Mouse (Mus musculus) left cerebral cortex, postnatal 36 days (tissue): ENCODE data around the gene Neurl1a. TPM values are rescaled to one million over a fixed set of nuclear protein-coding genes. Genes with fewer than 3 reads are reported as not detected.

Experiments
- DNase-seq, 2 experiments: peaks; one replicate each; pipeline ENCODE4 v3.0.0; 2021 to 2022; ENCODE audit warnings: low spot score in 2 of 2, mixed read lengths in 1 of 2
- intact Hi-C: fragments of 180-260 bp; cut with DNase I; formaldehyde crosslinking; loops from one replicate; pipeline ENCODE4 v1.15.1; 2025
- total RNA-seq, 2 experiments: library from RNA; stranded (reverse); gene quantifications; 2 replicates each; pipeline ENCODE4 v1.2.3; 2021

The Neurl1a gene
- total RNA-seq, 2 experiments from 2014 or later: 201 to 207 TPM

- DNase-seq: no peak
- intact Hi-C loops: loop anchor here (5.0 kb wide), 1 partner anchor 99 kb away; the partner anchor contains the start of gene Taf5
Observed at GRCm38 (mm10) chr19:47166758-47167157, 11.9 kb upstream of the Neurl1a start.

DNA sequence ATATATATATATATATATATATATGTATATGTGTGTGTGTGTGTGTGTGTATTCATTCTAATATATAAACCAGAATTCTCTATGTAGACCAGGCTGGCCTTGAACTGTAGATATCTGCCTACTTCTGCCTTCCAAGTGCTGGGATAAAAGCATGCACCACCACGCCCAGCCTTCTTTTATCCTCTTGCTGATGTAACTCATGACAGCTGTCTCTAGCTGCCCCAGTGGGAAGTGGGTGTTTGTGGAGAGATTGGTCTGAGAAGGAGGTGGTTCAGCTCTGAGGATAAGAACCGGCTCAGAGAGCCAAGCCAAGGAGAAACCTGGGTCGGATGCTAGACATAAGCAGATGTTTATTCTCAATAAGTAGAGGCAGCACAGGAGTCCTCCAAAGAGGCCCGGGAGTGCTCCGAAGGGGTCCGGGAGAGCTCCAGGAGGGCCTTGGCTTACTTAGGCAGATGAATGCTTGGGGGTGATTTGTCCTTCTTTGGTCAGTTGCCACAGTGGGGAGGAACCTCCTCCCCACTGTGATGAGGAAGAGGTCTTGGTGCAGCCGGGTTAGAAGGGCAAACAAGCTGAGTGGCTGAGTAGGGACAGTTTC is 10.9 kb upstream of the Neurl1a start:
- no peak for DNase-seq
- intact Hi-C loops: loop anchor here (2.0 to 5.0 kb wide), 2 partner anchors 47 to 100 kb away; partner anchors contain the start of gene Taf5

- intact Hi-C loops: loop anchor here (2.0 to 5.0 kb wide), 2 partner anchors 47 to 101 kb away; partner anchors contain the start of gene Taf5
- DNase-seq: no peak
Observed at GRCm38 (mm10) chr19:47168223-47168622, 10.4 kb upstream of the Neurl1a start.

DNA sequence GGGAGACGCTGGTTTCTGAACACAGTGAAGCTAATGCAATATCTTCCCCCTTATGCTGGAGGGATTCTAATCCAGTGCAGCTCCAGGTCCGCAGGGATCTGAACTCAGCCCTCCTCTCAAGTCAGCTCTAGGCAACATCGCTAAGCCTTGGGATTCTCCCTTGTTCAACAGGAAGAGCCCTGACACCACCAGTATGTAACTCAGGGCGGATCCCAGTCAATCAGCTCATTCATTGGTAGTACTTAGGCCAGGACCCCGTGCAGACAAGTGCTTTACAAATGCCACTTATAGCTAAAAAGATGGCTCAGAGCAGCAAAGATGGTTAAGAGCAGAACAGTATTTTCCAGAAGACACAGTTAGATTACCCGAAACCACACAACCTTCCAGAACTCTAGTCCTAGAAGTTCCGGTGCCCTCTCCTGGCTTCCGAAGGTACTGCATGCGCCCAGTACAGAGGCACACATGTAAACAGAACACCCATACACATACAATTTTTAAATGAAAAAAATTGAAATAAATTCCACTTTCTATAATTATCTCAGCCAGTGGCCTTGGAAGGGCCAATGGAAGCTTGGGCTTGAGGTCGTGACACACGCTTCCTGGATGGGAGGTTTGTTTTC is 9.7 kb upstream of the Neurl1a start:
- peak; percentile 82 to 89 for DNase-seq
- intact Hi-C loops: loop anchor here (2.0 to 5.0 kb wide), 2 partner anchors 48 to 102 kb away; partner anchors contain the start of gene Taf5

DNA sequence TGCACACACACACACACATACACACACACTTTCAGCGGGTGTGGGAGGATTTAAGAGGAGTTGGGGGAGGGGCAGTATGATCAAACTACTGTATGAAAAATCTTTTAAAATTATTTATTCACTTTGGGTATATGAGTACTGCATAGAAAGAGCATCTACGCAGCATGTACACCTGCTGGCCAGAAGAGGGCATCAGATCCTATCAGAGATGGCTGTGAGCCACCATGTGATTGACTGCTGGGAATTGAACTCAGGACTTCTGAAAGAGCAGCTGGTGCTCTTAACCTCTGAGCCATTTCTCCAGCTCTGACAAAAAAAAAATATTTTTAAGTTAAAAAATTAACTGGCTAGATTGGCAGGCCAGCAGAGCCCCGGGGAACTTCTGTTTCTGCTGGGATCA is 4.1 kb upstream of the Neurl1a start:
- DNase-seq: no peak
- intact Hi-C loops: no loop called here

DNA sequence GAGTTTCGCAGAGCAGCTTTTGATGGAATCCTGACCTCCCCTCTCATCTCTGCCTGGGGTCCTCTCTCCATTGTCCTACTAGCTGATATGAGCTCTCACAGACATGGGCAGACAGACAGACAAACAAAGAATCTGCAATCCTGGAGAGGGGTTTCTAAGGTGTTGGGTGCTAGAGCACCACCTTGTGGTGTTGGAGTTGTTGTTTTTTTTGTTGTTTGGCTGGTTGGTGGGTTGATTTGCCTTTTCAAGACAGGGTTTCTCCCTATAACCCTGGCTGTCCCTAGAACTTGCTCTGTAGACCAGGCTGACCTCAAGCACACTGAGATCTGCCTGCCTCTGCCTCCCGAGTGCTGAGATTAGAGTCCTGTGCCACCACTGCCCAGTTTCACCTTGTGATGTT is 3.1 kb upstream of the Neurl1a start:
- intact Hi-C loops: loop anchor here (5.0 kb wide), 1 partner anchor 47 kb away; no protein-coding TSS in a partner anchor
- DNase-seq: no peak

DNA sequence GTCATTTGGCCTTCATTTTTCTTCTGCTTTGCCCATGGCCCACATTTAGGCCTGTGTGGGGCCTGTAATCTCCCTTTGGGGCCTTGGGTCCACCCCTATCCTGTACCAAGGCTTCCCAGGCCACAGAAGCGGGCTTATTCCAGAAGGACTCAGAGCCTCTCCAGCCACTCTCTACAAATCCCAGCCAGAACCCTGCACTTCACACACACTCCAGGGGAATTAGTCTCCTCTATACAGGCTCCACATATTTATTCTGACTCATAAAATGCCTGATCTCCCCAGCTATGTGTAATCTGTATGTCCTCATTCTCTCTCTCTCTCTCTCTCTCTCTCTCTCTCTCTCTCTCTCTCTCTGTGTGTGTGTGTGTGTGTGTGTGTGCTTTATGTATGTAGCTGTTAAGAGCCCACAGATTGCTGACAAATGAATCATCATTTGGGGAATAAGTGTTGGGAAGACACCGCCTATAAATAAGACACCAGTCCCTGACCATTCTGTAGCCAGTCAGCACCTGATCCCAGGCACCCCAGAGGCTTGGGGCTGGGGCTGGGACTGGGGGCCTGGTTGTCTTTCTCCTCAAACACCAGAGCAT is 1.6 kb upstream of the Neurl1a start:
- DNase-seq: no peak
- intact Hi-C loops: loop anchor here (2.0 to 5.0 kb wide), 2 partner anchors 45 to 162 kb away; no protein-coding TSS in a partner anchor

DNA sequence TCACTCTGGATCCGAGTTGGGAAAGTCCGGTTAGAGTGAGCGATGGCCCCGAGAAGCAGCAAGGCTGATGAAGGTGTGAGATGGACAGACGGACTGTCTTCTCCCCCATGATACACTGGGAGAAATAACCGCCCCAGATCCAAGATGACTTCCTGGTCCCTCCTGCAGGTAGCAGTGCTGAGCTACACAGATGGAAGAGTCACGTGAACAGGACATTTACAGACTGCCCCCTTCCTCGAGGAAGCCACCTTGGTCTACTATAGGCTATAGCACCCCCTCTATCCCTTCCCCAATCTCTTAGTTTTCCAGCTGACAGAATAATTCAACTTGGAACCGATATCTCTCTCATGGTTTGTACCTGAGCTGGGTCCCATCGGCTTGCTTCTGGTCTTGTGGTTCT is 619 bp upstream of the Neurl1a start:
- peak; percentile 38 for DNase-seq
- intact Hi-C loops: loop anchor here (2.0 to 5.0 kb wide), 2 partner anchors 44 to 81 kb away; no protein-coding TSS in a partner anchor

- DNase-seq: peak; percentile 47 to 71
- intact Hi-C loops: loop anchor here (2.0 to 5.0 kb wide), 2 partner anchors 43 to 79 kb away; no protein-coding TSS in a partner anchor
Observed at GRCm38 (mm10) chr19:47179272-47179809, 721 bp downstream of the Neurl1a start.

DNA sequence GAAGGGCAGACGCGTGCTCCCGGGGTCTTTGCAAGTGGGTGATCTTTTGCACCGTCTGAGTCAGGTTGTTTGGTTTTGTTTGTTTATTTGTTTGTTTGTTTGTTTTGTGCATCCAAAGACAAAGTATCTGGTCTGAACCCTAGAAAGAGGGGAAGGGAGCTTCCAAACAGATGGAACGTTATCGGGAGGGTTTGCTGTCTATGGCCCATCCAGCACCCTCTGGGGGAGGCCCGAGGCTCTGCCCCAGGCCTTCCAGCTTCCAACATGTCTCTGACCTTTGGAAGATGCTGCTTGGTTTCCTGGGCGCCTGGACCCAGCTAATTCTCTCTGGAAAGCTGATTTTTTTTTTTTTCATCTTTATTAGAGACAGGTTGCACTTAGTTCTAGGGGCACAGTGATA is 1.4 kb downstream of the Neurl1a start:
- intact Hi-C loops: no loop called here

GRCm38 (mm10) chr19:47184221-47184620 is 5.6 kb downstream of the Neurl1a start:
- DNase-seq: no peak
- intact Hi-C loops: no loop called here

More for the DNA sequence above, 1.4 kb downstream of the Neurl1a start:
- DNase-seq: no peak

- intact Hi-C loops: no loop called here
- no peak for DNase-seq
Observed at GRCm38 (mm10) chr19:47184736-47185135, 6.1 kb downstream of the Neurl1a start.

DNA sequence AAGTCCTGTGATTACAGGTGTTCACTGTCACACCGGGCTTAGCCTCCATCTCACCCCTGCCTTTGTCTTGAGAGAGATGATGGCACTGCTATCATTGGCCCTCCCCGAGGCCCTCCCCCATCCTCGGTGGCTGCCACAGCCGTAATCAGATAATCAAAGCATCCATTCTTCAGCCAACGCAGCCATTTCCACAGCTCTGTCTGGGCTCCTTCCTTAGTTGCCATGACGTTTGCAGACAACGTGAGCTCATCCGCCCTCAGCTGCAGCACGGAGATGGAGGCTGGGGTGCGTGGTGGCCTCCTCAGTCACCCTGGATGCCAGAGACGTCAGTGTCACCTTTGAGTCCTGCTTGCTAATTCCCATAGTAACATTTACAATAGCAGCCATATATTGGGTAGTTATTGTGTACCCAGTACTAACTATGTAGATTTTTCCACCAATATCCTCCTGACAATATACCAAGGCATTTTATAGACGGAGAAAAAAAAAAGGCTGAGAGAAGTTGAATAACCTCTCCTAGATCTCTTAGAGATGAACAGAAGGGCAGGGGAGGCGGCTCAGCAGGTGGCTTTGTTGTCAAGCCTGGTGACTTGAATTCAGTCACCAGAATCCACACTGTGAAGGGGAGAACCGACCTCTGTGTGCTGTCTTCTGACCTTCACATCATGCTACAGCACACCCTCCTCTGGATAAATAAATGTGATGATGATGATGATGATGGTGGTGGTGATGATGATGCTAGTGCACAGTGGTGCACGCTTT is 8.1 kb downstream of the Neurl1a start:
- peak in 1 of 2 experiments; percentile 45 for DNase-seq

GRCm38 (mm10) chr19:47188515-47189128 is 10.0 kb downstream of the Neurl1a start:
- DNase-seq: no peak
- intact Hi-C loops: no loop called here

More for the DNA sequence above, 8.1 kb downstream of the Neurl1a start:
- intact Hi-C loops: no loop called here

DNA sequence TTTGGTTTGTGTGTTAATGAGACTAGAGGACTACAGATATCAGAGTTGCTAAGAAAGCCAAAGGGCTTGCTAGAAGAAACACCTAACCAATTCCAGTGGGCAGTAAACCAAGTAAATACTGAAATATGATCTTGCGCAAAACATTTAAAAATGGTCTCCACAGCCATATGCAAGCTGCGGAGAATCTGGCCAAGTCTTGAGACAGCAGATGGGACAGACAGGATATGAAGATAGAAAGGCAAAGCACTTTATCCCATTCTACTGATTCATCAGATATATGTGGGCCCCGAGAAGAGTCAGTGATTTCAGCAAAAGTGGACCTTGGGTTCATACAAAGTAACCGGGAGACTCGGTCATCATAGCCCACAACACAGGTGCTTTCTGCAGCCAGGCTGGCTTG is 13.5 kb downstream of the Neurl1a start:
- no peak for DNase-seq

GRCm38 (mm10) chr19:47198671-47199350 is 20.2 kb downstream of the Neurl1a start:
- intact Hi-C loops: no loop called here

More for the DNA sequence above, 13.5 kb downstream of the Neurl1a start:
- intact Hi-C loops: no loop called here

DNA sequence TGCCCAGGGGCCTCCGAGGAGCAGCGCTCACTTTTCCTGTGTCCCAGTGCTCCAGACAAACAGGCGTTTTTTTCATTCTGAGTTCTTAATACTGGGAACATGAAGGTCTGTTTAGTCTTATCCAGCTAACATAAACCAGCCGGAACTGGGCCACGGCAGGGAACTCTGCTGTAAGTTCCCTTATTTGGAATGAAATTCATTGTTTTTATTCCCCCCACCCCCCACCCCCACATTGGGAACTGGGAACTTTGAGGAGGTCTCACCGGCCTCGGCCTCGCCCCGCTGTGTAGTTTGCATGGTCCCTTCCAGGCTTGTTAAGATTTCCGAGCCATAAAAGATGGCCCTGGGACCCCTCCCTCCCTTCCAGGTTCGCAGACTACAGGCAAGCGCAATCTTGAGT is 23.4 kb downstream of the Neurl1a start:
- intact Hi-C loops: no loop called here
- DNase-seq: no peak

More at GRCm38 (mm10) chr19:47198671-47199350, 20.2 kb downstream of the Neurl1a start:
- DNase-seq: no peak

DNA sequence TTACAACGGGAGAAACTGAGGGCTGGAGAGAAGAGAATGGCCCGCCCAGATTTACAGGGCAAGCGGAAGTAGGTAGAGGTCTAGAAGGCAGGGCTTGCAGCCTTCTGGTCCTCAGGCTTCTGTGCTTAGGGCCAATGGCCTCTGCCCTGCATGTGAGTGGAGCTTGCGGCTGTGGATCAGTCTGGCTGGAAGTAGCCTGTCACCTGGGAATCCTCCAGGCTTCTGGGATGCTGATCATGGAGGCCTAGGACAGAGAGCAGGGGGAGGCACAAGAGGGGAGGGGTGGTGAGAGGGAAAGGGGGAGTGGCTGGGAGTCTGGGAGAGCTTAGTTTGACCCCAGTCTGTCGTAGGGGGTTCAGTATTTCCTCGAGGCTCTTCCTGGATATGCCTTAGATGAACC is 23.8 kb downstream of the Neurl1a start:
- no peak for DNase-seq
- intact Hi-C loops: no loop called here
